Mouse (Mus musculus) liver, postnatal 0 days (tissue): ENCODE data around the gene Coasy. TPM values are rescaled to one million over a fixed set of nuclear protein-coding genes. Genes with fewer than 3 reads are reported as not detected.
A peak's percentile ranks its signal among the peaks of the same experiment; 100 is the strongest.

ENCODE experiments used
- ATAC-seq: fragments of 200-750 bp; cut with Nextera tagmentation; 2 replicates; pipeline ENCODE4 v1.8.0; 2017; ENCODE audit warnings: mild to moderate bottlenecking, moderate library complexity
- DNase-seq: peaks from one replicate; pipeline ENCODE4 v3.0.0-alpha.2; 2016
- H3K27ac ChIP-seq: fragments of 300-500 bp; sonication (generic); 2 replicates; pipeline ENCODE4 v1.5.1; 2014; ENCODE audit warnings: antibody characterized with exemption, moderate library complexity, mild to moderate bottlenecking, low read depth
- H3K27me3 ChIP-seq: fragments of 300-500 bp; sonication (generic); 2 replicates; pipeline ENCODE4 v1.6.1; 2014; ENCODE audit warnings: low read length, control low read depth, mixed read lengths; ENCODE audit not compliant: insufficient read depth
- H3K36me3 ChIP-seq: fragments of 300-500 bp; sonication (generic); replicated peaks from 2 replicates; pipeline ENCODE4 v1.6.1; 2014; ENCODE audit warnings: mild to moderate bottlenecking, control low read depth, low read length, moderate library complexity, mixed read lengths; ENCODE audit not compliant: insufficient read depth
- H3K4me1 ChIP-seq: fragments of 300-500 bp; sonication (generic); 2 replicates; pipeline ENCODE4 v1.6.1; 2014; ENCODE audit warnings: antibody characterized with exemption, mild to moderate bottlenecking, control low read depth; ENCODE audit not compliant: insufficient read depth
- H3K4me2 ChIP-seq: fragments of 300-500 bp; sonication (generic); 2 replicates; pipeline ENCODE4 v1.6.1; 2014; ENCODE audit warnings: low read depth, mild to moderate bottlenecking, low read length, moderate library complexity, mixed read lengths
- H3K4me3 ChIP-seq: fragments of 300-500 bp; sonication (generic); 2 replicates; pipeline ENCODE4 v1.5.1; 2014; ENCODE audit warnings: low read depth, low read length
- H3K9ac ChIP-seq: fragments of 300-500 bp; sonication (generic); replicated peaks from 2 replicates; pipeline ENCODE4 v1.6.1; 2014; ENCODE audit warnings: mild to moderate bottlenecking, moderate library complexity
- H3K9me3 ChIP-seq: fragments of 300-500 bp; sonication (generic); 2 replicates; pipeline ENCODE4 v1.6.1; 2016; ENCODE audit warnings: mild to moderate bottlenecking, control low read depth, low read length, mixed read lengths
- CTCF ChIP-seq: sonication (generic); IDR thresholded peaks from 2 replicates; pipeline ENCODE4 v1.5.1; 2016; ENCODE audit warnings: antibody characterized with exemption, low read depth
- EP300 ChIP-seq: IDR thresholded peaks from 2 replicates; pipeline ENCODE4 v1.6.1; 2016; ENCODE audit warnings: antibody characterized with exemption, low read depth, mild to moderate bottlenecking
- WGBS: fragments of 180-500 bp; shearing (Covaris S2); extraction: QIAGEN DNeasy Blood & Tissue Kit; methylation state at CpG from one replicate; pipeline ENCODE4 v1.1.7; 2014; ENCODE audit not compliant: insufficient replicate concordance; 5-methylcytosine and 5-hydroxymethylcytosine counted together
- polyA plus RNA-seq: library from polyadenylated mRNA; unstranded; fragments of >200 nt; fragmentation: Nextera tagmentation; extraction: Ambion mirVana; gene quantifications from 2 replicates; pipeline ENCODE4 v1.2.1, GENCODE M21; 2015

Gene Coasy
- polyA plus RNA-seq, 1 experiment from 2014 or later: 42.9 TPM

DNA sequence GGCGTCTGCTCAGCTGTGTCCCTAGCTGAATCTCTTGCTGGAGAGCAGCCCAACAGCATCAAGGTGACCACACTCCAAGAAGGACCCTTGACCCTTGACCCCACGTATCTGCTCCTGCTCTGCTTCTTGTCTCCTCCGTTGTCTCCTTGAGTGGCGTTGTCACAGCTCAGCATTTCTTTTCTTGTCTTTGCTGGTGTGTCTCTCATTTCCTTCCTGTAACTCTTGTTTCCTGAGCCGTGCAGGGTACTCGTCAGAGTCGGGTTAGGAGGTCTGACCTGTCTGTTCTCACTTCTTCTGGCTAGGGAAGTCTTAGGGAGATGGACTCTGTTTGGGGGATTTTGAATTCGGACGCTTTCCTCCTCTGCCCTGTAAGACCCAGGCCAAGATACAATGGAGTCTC, 35.9 kb upstream of the Coasy start:
- H3K9ac ChIP-seq: peak overlapping the region; percentile 30; the same call in 1 of the 2 replicates

DNA sequence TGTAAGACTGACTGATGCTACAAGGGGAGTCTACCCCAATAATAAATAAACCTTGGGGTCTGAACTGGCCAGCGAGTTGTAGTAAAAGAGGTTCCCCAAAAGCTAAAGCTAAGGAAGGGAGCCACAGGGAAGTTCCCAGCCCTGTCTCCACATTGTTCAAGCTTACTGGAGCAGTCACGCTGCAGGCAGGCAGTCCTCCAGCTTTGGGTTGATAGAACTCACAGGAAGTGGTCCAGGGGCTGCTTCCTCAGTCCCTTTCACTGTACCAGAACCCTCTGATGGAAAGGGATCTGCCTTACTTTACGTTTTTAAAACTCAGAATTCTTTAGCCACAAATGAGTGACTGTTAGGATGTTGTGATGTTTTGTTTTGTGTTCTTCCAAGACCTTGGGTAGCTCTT, 34.9 kb upstream of the Coasy start:
- Histone ChIP-seq H3K27ac (no peak overlapping the region), H3K27me3 (no peaks in the 10 kb centered on the region), H3K9me3 (no peaks in the 10 kb centered on the region), H3K4me3 (no peak overlapping the region), H3K4me1 (no peaks in the 10 kb centered on the region; the same call in 1 of the 2 replicates), H3K4me2 (no peak overlapping the region), H3K9ac (no peak overlapping the region), H3K36me3 (peaks cover 84% of the 10 kb centered on the region)
- no peak for ATAC-seq
- TF ChIP-seq CTCF: no peak
- TF ChIP-seq EP300: no peak
- DNase-seq: no peak
- WGBS: 63% methylated on average over 3 of the region's 3 CpGs

More for the DNA sequence above, 35.9 kb upstream of the Coasy start:
- TF ChIP-seq CTCF (no peak), EP300 (no peak)
- no peaks in the 10 kb centered on the region for H3K9me3 ChIP-seq
- DNase-seq: no peak
- ATAC-seq: no peak
- no peak overlapping the region for H3K27ac ChIP-seq
- no peak overlapping the region for H3K4me2 ChIP-seq
- no peaks in the 10 kb centered on the region; the same call in 1 of the 2 replicates for H3K4me1 ChIP-seq
- H3K36me3 ChIP-seq: peaks cover 86% of the 10 kb centered on the region
- 38% methylated on average over 9 of the region's 9 CpGs for WGBS
- H3K27me3 ChIP-seq: no peaks in the 10 kb centered on the region
- no peak overlapping the region for H3K4me3 ChIP-seq

DNA sequence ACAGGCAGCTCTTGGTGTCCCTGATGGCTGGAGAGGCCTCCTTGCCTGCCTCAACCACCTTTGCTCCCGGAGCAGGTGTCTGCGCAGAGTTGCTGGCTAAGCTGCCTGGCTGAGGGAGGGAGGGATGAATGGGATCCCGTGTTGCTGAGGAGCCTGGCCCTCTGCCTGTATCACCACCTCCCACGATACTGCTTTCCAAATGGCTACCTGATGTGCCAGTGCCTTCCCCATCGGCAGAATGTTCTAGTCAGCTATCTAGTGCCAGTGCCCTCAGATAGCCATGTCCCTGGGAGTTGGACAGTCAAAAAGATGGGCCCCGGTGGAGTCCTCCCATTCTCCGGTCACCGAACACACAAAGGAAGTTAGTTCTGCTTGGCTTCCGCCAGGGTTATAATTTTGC, 32.0 kb upstream of the Coasy start:
- no peak overlapping the region for H3K4me3 ChIP-seq
- DNase-seq (no peak), ATAC-seq (no peak)
- no peak overlapping the region for H3K9ac ChIP-seq
- no peaks in the 10 kb centered on the region; the same call in 1 of the 2 replicates for H3K4me1 ChIP-seq
- TF ChIP-seq CTCF (no peak), EP300 (no peak)
- H3K27me3 ChIP-seq: no peaks in the 10 kb centered on the region
- H3K9me3 ChIP-seq: peaks cover 5% of the 10 kb centered on the region
- H3K27ac ChIP-seq: no peak overlapping the region
- WGBS: 92% methylated on average over 9 of the region's 9 CpGs
- H3K4me2 ChIP-seq: no peak overlapping the region
- H3K36me3 ChIP-seq: peaks cover 58% of the 10 kb centered on the region

DNA sequence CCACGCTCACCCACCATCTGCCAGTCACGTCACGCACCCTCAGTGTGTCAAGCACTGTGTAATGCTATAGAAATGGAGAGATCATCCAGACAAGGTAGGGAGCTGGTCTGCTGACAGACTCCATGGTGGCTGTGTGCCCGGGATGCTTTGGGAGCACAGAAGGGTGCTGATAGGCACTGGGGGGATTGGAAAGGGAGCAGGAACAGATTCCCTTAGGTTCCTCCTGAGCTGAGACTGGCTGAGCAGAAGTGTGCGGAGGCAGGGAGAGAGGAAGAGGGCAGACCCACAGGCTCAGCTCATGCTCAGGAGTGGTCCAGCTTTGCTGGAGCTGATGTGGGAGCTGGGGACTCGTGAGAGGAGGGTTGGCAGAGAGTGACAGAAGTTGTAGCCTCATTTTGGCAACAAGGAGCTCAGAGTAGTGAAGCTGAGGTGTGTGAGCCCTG, 31.3 kb upstream of the Coasy start:
- Histone ChIP-seq H3K36me3 (peaks cover 57% of the 10 kb centered on the region), H3K27me3 (no peaks in the 10 kb centered on the region), H3K4me2 (no peak overlapping the region), H3K4me3 (no peak overlapping the region), H3K9ac (no peak overlapping the region), H3K27ac (no peak overlapping the region), H3K4me1 (no peaks in the 10 kb centered on the region; the same call in 1 of the 2 replicates), H3K9me3 (peaks cover 5% of the 10 kb centered on the region)
- TF ChIP-seq EP300 (no peak), CTCF (no peak)
- ATAC-seq: no peak
- DNase-seq: no peak
- 90% methylated on average over 6 of the region's 6 CpGs for WGBS

- H3K27me3 ChIP-seq: no peaks in the 10 kb centered on the region
- TF ChIP-seq EP300 (no peak), CTCF (no peak)
- ATAC-seq (no peak), DNase-seq (no peak)
- no peak overlapping the region for H3K27ac ChIP-seq
- WGBS: 85% methylated on average over 8 of the region's 8 CpGs
- H3K4me3 ChIP-seq: no peak overlapping the region
- H3K9ac ChIP-seq: no peak overlapping the region
- H3K36me3 ChIP-seq: peaks cover 57% of the 10 kb centered on the region
- no peak overlapping the region for H3K4me2 ChIP-seq
- peaks cover under 1% of the 10 kb centered on the region for H3K4me1 ChIP-seq
- H3K9me3 ChIP-seq: peaks cover 5% of the 10 kb centered on the region
These were observed 30.7 kb upstream of the Coasy start for GRCm38 (mm10) chr11:101051617-101052016.

DNA sequence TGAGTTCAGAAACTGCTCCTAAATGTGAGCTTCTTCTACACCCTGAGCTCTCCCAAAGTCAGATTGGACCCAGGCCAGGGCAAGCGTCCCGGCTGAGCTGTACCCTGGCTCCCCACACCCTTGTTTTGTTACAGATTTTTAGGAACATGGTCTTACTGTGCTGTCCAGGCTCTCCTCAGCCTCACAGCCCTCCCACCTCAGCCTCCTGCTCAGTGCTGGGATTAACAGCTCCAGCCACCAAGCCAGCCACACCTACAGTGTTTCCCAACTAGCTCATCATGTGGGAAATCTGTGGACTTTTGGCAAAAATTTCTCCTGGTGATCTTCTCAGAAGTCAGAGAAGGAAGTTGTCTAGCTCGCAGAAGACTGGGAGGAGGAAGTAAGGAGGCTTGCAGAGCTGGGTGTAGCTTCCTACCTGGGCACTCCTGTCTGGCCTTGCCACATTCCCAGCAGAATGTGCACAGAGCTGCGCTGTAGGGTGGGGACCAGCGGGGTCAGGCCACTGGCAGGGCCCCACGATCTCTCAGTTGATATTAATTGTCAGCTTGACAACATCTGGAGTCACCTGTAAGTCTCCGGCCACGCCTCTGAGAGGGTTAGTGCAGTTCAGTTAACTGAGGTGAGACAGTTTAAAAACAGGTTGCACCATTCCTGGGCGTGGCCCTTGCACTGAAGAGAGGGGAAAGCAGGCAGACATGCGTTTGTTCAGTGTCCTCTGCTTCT, 29.5 kb upstream of the Coasy start:
- no peaks in the 10 kb centered on the region for H3K27me3 ChIP-seq
- ATAC-seq (peak; percentile 62), DNase-seq (peak; percentile 52)

More for the DNA sequence above, 29.5 kb upstream of the Coasy start:
- Histone ChIP-seq H3K4me1 (peaks cover 3% of the 10 kb centered on the region), H3K9me3 (peaks cover 5% of the 10 kb centered on the region), H3K36me3 (peaks cover 57% of the 10 kb centered on the region), H3K9ac (no peak overlapping the region), H3K4me3 (no peak overlapping the region), H3K27ac (peak overlapping the region; percentile 37), H3K4me2 (no peak overlapping the region)
- TF ChIP-seq CTCF: no peak
- 67% methylated on average over 10 of the region's 10 CpGs for whole genome bisulfite sequencing
